8 mouse cellular contexts compared by ENCODE assay signal in the genomic region with DNA sequence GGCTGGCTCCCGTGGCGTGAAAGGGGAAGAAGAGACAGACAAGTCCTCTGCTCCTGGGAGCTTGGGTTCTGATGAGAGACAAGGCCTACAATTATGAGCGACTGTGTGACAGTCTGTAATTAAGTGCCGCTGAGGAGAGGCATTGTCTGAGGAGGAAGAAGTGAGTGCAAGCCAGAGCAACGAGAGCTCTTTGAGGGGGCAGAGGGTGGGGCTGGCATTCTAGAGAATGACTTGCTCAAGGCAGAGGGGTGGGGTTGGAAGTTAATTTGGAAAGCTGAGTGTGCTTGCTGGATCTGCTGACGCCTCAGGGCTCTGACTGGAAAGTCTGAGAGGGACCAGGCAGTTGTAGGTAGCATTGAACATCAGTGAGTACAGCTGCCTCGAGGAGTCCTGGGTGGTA. TPM values are rescaled to one million over a fixed set of nuclear protein-coding genes. Genes with fewer than 3 reads are reported as not detected.
DNase-seq lines count a peak whose midpoint lies in the region; ATAC-seq and TF ChIP-seq lines count a peak whose summit lies in the region.

No protein-coding gene starts in this region.

- peaks cover 5% of the 10 kb centered on the region for H3K79me2 ChIP-seq in heart, adult 2 months (replicated peaks; ENCODE audit: control insufficient read depth, insufficient read depth, low read length)

- H3K27me3 ChIP-seq in heart, adult 2 months (ENCODE audit: control insufficient read depth, insufficient read depth, low read length): no peaks in the 10 kb centered on the region
- H3K27me3 ChIP-seq in hindbrain, embryonic 14.5 days (ENCODE audit: control insufficient read depth, insufficient read depth, low read length): no peaks in the 10 kb centered on the region
- H3K27me3 ChIP-seq in midbrain, embryonic 15.5 days (replicated peaks): no peaks in the 10 kb centered on the region

- intact Hi-C loops in heart, adult 2 months (cut with DNase I): no loop called here
- intact Hi-C loops in heart, postnatal 10 days (cut with DNase I): loop anchor here (10.0 kb wide), 1 partner anchor 348 kb away; the partner anchor contains the start of gene Soga1

- peak overlapping the region; percentile 37 for H3K4me2 ChIP-seq in hindbrain, embryonic 14.5 days (replicated peaks)
- H3K4me2 ChIP-seq in midbrain, embryonic 15.5 days: peak overlapping the region; percentile 74

- DNase-seq in heart, adult 2 months: peak in 1 of 2 experiments; percentile 41
- DNase-seq in heart, postnatal 10 days: no peak
- DNase-seq in brain, adult 2 months (ENCODE audit: low read depth, low spot score): peak; percentile 92
- DNase-seq in hindbrain, embryonic 14.5 days (ENCODE audit: low spot score): no peak
- no peak for DNase-seq in cerebellum, adult 11 months
- no peak for DNase-seq in spleen, postnatal 10 days (ENCODE audit: low spot score in 2 of 2)
- no peak for DNase-seq in testis, postnatal 10 days (ENCODE audit: low spot score)

- H3K4me3 ChIP-seq in heart, adult 2 months: no peak overlapping the region
- H3K4me3 ChIP-seq in hindbrain, embryonic 14.5 days (replicated peaks; ENCODE audit: low read length): no peak overlapping the region
- 0 out of 2 replicates have a peak overlapping the region, but pooled peaks have one; percentile 3 for H3K4me3 ChIP-seq in midbrain, embryonic 15.5 days

- H3K9ac ChIP-seq in heart, adult 2 months (ENCODE audit: low read depth, low read length): no peak overlapping the region
- H3K9ac ChIP-seq in hindbrain, embryonic 14.5 days: peak overlapping the region; percentile 28; the same call in 1 of the 2 replicates
- H3K9ac ChIP-seq in midbrain, embryonic 15.5 days: peak overlapping the region; percentile 11; the same call in 1 of the 2 replicates

- no peak for TF ChIP-seq POLR2A in heart, adult 2 months (IDR thresholded peaks at IDR 0.05; ENCODE audit: insufficient read depth, low read depth, low read length)

- ATAC-seq in hindbrain, embryonic 14.5 days (ENCODE audit: low FRiP score): no peak
- no peak for ATAC-seq in midbrain, embryonic 15.5 days (replicated peaks)

- no peak for TF ChIP-seq CTCF in heart, adult 2 months (IDR thresholded peaks at IDR 0.05)

- no peaks in the 10 kb centered on the region for H3K9me3 ChIP-seq in hindbrain, embryonic 14.5 days (ENCODE audit: control insufficient read depth, low read length)
- H3K9me3 ChIP-seq in midbrain, embryonic 15.5 days: no peaks in the 10 kb centered on the region

- H3K27ac ChIP-seq in heart, adult 2 months: peak overlapping the region; percentile 37
- H3K27ac ChIP-seq in hindbrain, embryonic 14.5 days: peak overlapping the region; percentile 66
- H3K27ac ChIP-seq in midbrain, embryonic 15.5 days: peak overlapping the region; percentile 49

- H3K4me1 ChIP-seq in heart, adult 2 months (ENCODE audit: control insufficient read depth, insufficient read depth, low read length): peaks cover 36% of the 10 kb centered on the region
- peaks cover 57% of the 10 kb centered on the region for H3K4me1 ChIP-seq in hindbrain, embryonic 14.5 days (replicated peaks; ENCODE audit: control insufficient read depth, insufficient read depth, low read length)
- H3K4me1 ChIP-seq in midbrain, embryonic 15.5 days: peaks cover 63% of the 10 kb centered on the region

- H3K36me3 ChIP-seq in heart, adult 2 months (ENCODE audit: control insufficient read depth, insufficient read depth, low read length): peaks cover 6% of the 10 kb centered on the region
- H3K36me3 ChIP-seq in hindbrain, embryonic 14.5 days (replicated peaks; ENCODE audit: control insufficient read depth, insufficient read depth): peaks cover 14% of the 10 kb centered on the region
- H3K36me3 ChIP-seq in midbrain, embryonic 15.5 days (replicated peaks): no peaks in the 10 kb centered on the region

- WGBS in heart, adult 2 months: 30% methylated on average over 7 of the region's 7 CpGs
- 21% methylated on average over 7 of the region's 7 CpGs for WGBS in hindbrain, embryonic 14.5 days
- 24% methylated on average over 7 of the region's 7 CpGs for WGBS in midbrain, embryonic 15.5 days

- no peak for TF ChIP-seq EP300 in heart, adult 2 months (IDR thresholded peaks at IDR 0.05; ENCODE audit: insufficient read depth, low read depth, low read length)

RNA-seq across cellular contexts. Expression of gene Myl9, which starts 48.9 kb away (rescaled TPM):
- 100 to 1,000 TPM in 1 of 2 experiments, 10 to 100 TPM in 1; 86.6 to 107 TPM for total RNA-seq in heart, adult 2 months (2021)
- polyA plus RNA-seq in heart, adult 2 months (2012; rRNA removed): 176 and 204 TPM in 2 replicates
- total RNA-seq in heart, postnatal 10 days (2021): 100 to 1,000 TPM; 391 to 523 TPM
- polyA plus RNA-seq in hindbrain, embryonic 14.5 days (2014; fragmentation: Nextera tagmentation; extraction: Ambion mirVana): 41.4 and 47.1 TPM in 2 replicates
- polyA plus RNA-seq in midbrain, embryonic 15.5 days (2015; fragmentation: Nextera tagmentation; extraction: Ambion mirVana): 41.2 and 41.6 TPM in 2 replicates
